Mouse (Mus musculus) embryonic fibroblast, embryonic 13.5 days (primary cell): Measurements from ENCODE around the gene Gsg1l.

Experiments
- CTCF ChIP-seq: IDR thresholded peaks from 2 replicates; pipeline ENCODE4 v1.5.1; 2011; ENCODE audit warnings: mild to moderate bottlenecking, control low read depth, low read length, moderate library complexity, borderline replicate concordance; ENCODE audit not compliant: insufficient read depth
- POLR2A ChIP-seq: IDR thresholded peaks from 2 replicates; pipeline ENCODE4 v1.6.1; 2011; ENCODE audit warnings: low read depth, mild to moderate bottlenecking, control low read depth, low read length, moderate library complexity

DNA sequence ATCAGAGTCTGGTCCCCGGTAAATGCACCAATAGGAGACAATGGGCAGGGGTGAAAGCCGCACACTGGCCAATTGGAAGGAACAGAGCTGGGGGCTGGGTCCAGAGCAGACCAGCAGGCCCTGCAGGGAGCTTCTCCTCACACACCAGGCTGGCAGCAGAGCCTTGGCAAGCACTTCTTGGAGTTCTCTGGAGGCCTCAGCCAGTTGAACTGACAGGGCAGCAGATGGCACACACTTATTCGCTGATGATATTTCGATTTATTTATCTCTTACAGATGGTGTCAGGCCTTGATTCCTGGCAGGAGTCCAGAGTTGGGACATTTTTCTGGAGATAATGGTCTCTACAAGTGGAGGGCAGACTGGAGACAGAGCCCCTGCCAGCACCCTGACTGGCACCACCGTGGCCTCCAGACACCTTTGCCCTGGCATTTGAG lies 49.4 kb downstream of the Gsg1l start:
- no peak for TF ChIP-seq CTCF
- TF ChIP-seq POLR2A, result no peak
